Mouse (Mus musculus) liver, embryonic 14 days (tissue): ENCODE results near the gene Gm3033. TPM values are rescaled to one million over a fixed set of nuclear protein-coding genes. Genes with fewer than 3 reads are reported as not detected.

Source experiments
- polyA plus RNA-seq: library from polyadenylated mRNA; depleted of rRNA; stranded (reverse); fragments of >200 nt; gene quantifications from 2 replicates; pipeline ENCODE4 v1.2.3, GENCODE M21; 2012; rRNA removed

The Gm3033 gene
- polyA plus RNA-seq, result not detected in 2 replicates

DNA sequence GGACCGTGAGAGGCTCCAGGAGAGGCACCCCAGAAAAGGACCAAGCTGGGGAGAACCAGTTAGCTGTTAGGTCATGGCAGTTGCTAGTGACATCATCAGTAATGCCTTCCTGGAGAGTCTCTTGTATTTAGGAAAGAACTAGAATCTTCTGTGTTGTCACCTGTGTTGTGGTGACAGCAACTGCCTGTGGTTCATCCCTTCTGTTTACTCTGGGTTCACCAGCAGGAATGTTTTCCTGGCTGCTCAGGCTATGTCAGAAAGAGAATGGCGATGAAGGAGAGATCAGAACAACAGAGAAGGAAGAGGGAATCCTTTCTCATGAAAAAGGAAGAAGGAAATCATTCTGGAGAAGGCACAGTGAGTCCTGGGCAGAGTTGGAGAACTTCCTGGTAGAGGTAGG lies at the start of gene Gm3033:
Gene Gm3033, plus strand, starts transcription at position 301 of the 400 bp plus-strand sequence.

DNA sequence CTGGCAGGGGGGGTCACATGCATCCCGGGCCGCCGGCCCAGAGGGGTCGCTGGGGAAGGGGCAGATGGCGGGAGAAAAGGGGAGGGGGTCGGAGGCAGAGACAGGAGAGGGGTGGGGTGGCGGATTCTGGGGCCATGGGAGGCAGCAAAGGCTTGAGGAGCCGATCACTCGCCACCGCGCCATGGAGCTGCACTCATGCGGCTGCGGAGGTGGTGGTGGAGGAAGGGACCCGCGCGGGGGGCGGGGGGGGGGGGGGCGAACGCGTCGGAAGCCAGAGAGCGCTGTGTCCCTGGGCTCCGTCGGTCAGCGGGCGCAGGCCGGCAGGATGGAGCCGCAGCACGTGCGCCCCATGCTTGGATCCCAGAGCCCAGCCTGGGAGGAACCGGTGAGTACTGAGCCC lies 36.3 kb upstream of the Gm3033 start, which contains the start of gene Gm3002:
Gene Gm3002, plus strand, starts transcription at position 301 of the 400 bp plus-strand sequence.

DNA sequence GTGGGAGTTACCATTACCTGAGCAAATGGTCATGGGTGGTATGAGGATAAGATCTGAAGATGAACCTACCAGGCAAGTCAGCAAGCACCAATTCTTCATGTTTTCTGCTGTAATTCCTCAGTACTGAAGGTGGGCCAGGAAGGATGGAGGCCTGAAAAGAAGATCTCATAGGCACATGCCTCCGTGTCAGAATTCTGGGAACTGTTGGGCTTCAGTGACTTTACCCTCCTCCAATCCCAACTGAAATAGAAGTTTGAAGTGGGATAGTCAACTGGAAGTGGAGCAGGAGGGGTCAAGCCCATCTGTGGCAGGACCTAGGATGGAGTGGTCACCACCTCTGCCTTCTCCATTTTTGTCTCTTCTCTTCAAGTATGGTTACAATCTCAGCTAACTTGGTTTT lies 37.8 kb downstream of the Gm3033 start, which contains the start of gene Gm2916:
Gene Gm2916, plus strand, starts transcription at position 301 of the 400 bp plus-strand sequence.

Other genes starting within 250 kb of the Gm3033 start
- not detected in 2 replicates for gene Gm3012, start 211.7 kb upstream of the Gm3033 start, polyA plus RNA-seq
- gene Gm3020, start 194.2 kb upstream of the Gm3033 start, polyA plus RNA-seq, result 0.01 and 0.02 TPM in 2 replicates
- gene Gm3043, start 157.5 kb upstream of the Gm3033 start, polyA plus RNA-seq, result not detected in 2 replicates
- gene Gm3002, start 36.2 kb upstream of the Gm3033 start, polyA plus RNA-seq, result 0.05 TPM in 1 of 2 replicates, not detected in the other
- not detected in 2 replicates for gene Gm2916, start 37.9 kb downstream of the Gm3033 start, polyA plus RNA-seq
- gene Gm3029, start 85.5 kb downstream of the Gm3033 start, polyA plus RNA-seq, result not detected in 2 replicates
- not detected in 2 replicates for gene Gm3095, start 117.3 kb downstream of the Gm3033 start, polyA plus RNA-seq
- gene Gm3099, start 152.1 kb downstream of the Gm3033 start, polyA plus RNA-seq, result not detected in 2 replicates
- gene Gm5796, start 177.7 kb downstream of the Gm3033 start, polyA plus RNA-seq, result 0.02 TPM in 1 of 2 replicates, not detected in the other
- gene Gm3115, start 237.9 kb downstream of the Gm3033 start, polyA plus RNA-seq, result not detected in 2 replicates